Mouse (Mus musculus) inflammation-experienced regulatory T-cells (primary cell): ENCODE data around the gene Olfr576. TPM values are rescaled to one million over a fixed set of nuclear protein-coding genes. Genes with fewer than 3 reads are reported as not detected.

Experiments
- polyA plus RNA-seq, 2 experiments: library from polyadenylated mRNA; unstranded; fragments of 100-300 nt; shearing (Covaris generic); gene quantifications; one replicate each; pipeline ENCODE4 v1.2.1; 2017

The Olfr576 gene
- under 1 TPM in 1 of 2 experiments, not detected in 1; 0.13 TPM for polyA plus RNA-seq

GRCm38 (mm10) chr7:102962360-102962759 lies at the start of gene Olfr576:
TSS of gene Olfr576 (plus strand) at chr7:102962660.

GRCm38 (mm10) chr7:102917032-102917875 lies 45.2 kb upstream of the Olfr576 start, which contains the start of gene Olfr571:
TSS of gene Olfr571 (minus strand) at chr7:102917536.

DNA sequence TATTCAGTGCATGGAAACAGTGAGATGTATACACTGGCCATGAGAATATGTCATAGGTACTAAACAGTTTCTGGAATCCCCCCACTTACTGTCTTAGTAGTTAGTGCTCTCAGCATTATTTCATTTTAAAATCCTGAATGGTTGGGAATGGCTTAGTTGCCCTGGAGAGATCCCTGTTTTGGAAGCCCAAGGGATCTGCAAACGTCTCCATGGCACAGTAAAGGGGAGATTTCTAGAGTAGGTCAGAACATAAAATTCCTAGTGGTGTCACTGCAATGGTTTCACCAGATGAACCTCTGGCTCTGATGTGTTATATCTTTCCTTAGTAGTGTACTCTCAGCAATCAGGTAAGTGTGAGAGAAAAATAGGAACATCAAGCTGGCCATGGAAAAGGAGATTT lies 38.4 kb upstream of the Olfr576 start, which contains the start of gene Olfr572:
TSS of gene Olfr572 (plus strand) at position 301 of the 400 bp plus-strand sequence.

GRCm38 (mm10) chr7:102942475-102942874 lies 20.0 kb upstream of the Olfr576 start, which contains the start of gene Olfr573-ps1:
TSS of gene Olfr573-ps1 (minus strand) at chr7:102942575.

DNA sequence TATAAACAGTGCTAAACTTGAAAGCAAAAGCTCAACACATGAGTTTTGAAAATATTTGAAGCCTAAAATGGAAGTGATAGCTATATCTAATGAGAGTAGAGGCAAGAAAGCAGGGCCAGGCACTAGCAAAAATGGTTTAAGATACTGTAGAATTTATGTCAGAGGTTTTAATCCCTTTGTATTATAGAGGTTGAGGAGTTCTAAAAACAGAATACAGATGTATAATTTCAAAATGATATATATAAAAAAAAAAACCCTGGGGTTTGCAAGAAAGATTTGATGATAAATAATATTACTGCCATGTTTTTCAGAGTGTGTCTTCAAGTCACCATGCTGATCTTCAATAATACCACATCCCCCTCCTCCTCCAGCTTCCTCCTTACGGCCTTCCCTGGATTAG lies 14.3 kb upstream of the Olfr576 start, which contains the start of gene Olfr574:
TSS of gene Olfr574 (plus strand) at position 301 of the 400 bp plus-strand sequence.

GRCm38 (mm10) chr7:102958593-102958992 lies 3.9 kb upstream of the Olfr576 start, which contains the start of gene Olfr575:
TSS of gene Olfr575 (minus strand) at chr7:102958775.

GRCm38 (mm10) chr7:102975843-102976242 lies 13.4 kb downstream of the Olfr576 start, which contains the start of gene Olfr577:
TSS of gene Olfr577 (minus strand) at chr7:102975943.

DNA sequence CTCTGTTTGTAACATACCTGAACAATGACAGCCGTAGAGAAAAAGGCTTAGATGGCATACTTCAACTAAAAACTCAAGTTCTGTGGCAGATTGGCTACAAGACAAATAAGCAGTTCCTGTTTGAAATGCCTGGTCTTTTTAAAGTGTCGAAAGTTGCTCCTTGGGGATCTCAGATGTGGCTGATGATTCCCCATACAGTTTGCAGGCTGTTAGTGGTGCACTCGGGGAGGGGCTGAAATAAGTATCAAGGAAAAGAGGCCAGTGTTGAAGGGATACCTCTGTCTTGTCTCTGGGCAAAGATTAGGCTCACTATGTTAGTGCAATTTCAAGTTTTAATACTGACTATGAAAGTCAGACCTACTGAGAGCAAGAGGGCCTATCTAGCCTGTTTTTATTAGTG lies 26.8 kb downstream of the Olfr576 start, which contains the start of gene Olfr578:
TSS of gene Olfr578 (minus strand) at position 101 of the 400 bp plus-strand sequence.

Other genes starting within 250 kb of the Olfr576 start
- gene Olfr33, start 243.6 kb upstream of the Olfr576 start, polyA plus RNA-seq, result not detected
- gene Olfr559, start 235.2 kb upstream of the Olfr576 start, polyA plus RNA-seq, result 1 to 10 TPM in 1 of 2 experiments, not detected in 1; 1.5 TPM
- gene Olfr560, start 203.3 kb upstream of the Olfr576 start, polyA plus RNA-seq, result not detected
- gene Olfr78, start 203.2 kb upstream of the Olfr576 start, polyA plus RNA-seq, result not detected
- not detected for gene Olfr561, start 191.4 kb upstream of the Olfr576 start, polyA plus RNA-seq
- under 1 TPM in 1 of 2 experiments, not detected in 1; 0.49 TPM for gene Olfr564, start 159.2 kb upstream of the Olfr576 start, polyA plus RNA-seq
- not detected for gene Olfr566, start 103.9 kb upstream of the Olfr576 start, polyA plus RNA-seq
- under 1 TPM in 1 of 2 experiments, not detected in 1; 0.91 TPM for gene Olfr568, start 85.5 kb upstream of the Olfr576 start, polyA plus RNA-seq
- under 1 TPM in 1 of 2 experiments, not detected in 1; 0.05 TPM for gene Olfr569, start 71.8 kb upstream of the Olfr576 start, polyA plus RNA-seq
- gene Olfr570, start 68.1 kb upstream of the Olfr576 start, polyA plus RNA-seq, result not detected
- gene Olfr571, start 45.1 kb upstream of the Olfr576 start, polyA plus RNA-seq, result under 1 TPM in 1 of 2 experiments, not detected in 1; 0.07 TPM
- gene Olfr572, start 38.3 kb upstream of the Olfr576 start, polyA plus RNA-seq, result not detected
- gene Olfr573-ps1, start 20.1 kb upstream of the Olfr576 start, polyA plus RNA-seq, result under 1 TPM in 1 of 2 experiments, not detected in 1; 0.48 TPM
- gene Olfr574, start 14.2 kb upstream of the Olfr576 start, polyA plus RNA-seq, result not detected
- gene Olfr575, start 3.9 kb upstream of the Olfr576 start, polyA plus RNA-seq, result not detected
- under 1 TPM; 0.22 to 0.67 TPM for gene Olfr577, start 13.3 kb downstream of the Olfr576 start, polyA plus RNA-seq
- not detected for gene Olfr578, start 26.7 kb downstream of the Olfr576 start, polyA plus RNA-seq
- not detected for gene Olfr582, start 75.4 kb downstream of the Olfr576 start, polyA plus RNA-seq
- gene Olfr583, start 88.6 kb downstream of the Olfr576 start, polyA plus RNA-seq, result not detected
- gene Olfr584, start 119.2 kb downstream of the Olfr576 start, polyA plus RNA-seq, result not detected
- not detected for gene Olfr585, start 135.1 kb downstream of the Olfr576 start, polyA plus RNA-seq
- not detected for gene Olfr586, start 163.0 kb downstream of the Olfr576 start, polyA plus RNA-seq
- under 1 TPM in 1 of 2 experiments, not detected in 1; 0.32 TPM for gene Olfr588-ps1, start 178.2 kb downstream of the Olfr576 start, polyA plus RNA-seq
- gene Olfr589, start 193.7 kb downstream of the Olfr576 start, polyA plus RNA-seq, result not detected
- gene Olfr591, start 215.7 kb downstream of the Olfr576 start, polyA plus RNA-seq, result 1 to 10 TPM in 1 of 2 experiments, under 1 TPM in 1; 0.42 to 1.0 TPM
- under 1 TPM; 0.06 to 0.20 TPM for gene Olfr592, start 222.1 kb downstream of the Olfr576 start, polyA plus RNA-seq
- not detected for gene Olfr593, start 249.2 kb downstream of the Olfr576 start, polyA plus RNA-seq